Mouse (Mus musculus): Measurements from ENCODE around the gene Ifnz. TPM values are rescaled to one million over a fixed set of nuclear protein-coding genes. Genes with fewer than 3 reads are reported as not detected.
A peak's percentile ranks its signal among the peaks of the same experiment; 100 is the strongest.
"Not testable (repeated sequence)": the region's sequence is repeated elsewhere in the genome, so short reads cannot be mapped to it uniquely, and the experiment has no call there.

The Ifnz gene
- polyA plus RNA-seq, 1 experiment from 2014 or later, result not detected

DNA sequence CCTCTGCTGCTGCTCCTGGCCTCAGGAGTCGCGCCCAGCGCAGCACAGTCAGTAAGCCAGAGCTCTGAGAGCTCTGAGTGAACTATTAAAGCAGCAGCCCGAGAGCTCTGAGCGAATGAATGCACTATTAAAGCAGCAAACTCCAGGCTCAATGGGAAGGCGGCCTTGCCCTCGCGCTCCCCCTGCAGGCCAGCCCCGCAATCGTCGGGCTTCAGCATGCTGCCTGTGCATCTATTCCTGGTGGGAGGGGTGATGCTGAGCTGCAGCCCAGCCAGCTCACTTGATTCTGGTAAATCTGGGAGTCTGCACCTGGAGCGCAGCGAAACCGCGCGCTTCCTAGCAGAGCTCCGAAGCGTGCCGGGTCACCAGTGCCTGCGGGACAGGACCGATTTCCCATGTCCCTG is 24.3 kb upstream of the Ifnz start:
- 1% methylated on average over 19 of the region's 21 CpGs for WGBS
- ATAC-seq (ENCODE audit: low FRiP score) (peak; percentile 100), DNase-seq (ENCODE audit: low spot score) (peak; percentile 80)
- not testable (repeated sequence) for H3K9me3 ChIP-seq (ENCODE audit: control insufficient read depth, low read length); H3K27me3 ChIP-seq (ENCODE audit: control insufficient read depth, insufficient read depth, low read length); H3K4me1 ChIP-seq (replicated peaks; ENCODE audit: control insufficient read depth, insufficient read depth, low read length); H3K36me3 ChIP-seq (replicated peaks; ENCODE audit: control insufficient read depth, insufficient read depth)
- Histone ChIP-seq H3K27ac (peak overlapping the region; percentile 70), H3K9ac (peak overlapping the region; percentile 61), H3K4me3 (replicated peaks; ENCODE audit: low read length) (peak overlapping the region; percentile 35), H3K4me2 (replicated peaks) (peak overlapping the region; percentile 66)

- H3K36me3 ChIP-seq (replicated peaks; ENCODE audit: control insufficient read depth, insufficient read depth); H3K27ac ChIP-seq; H3K9ac ChIP-seq; H3K9me3 ChIP-seq (ENCODE audit: control insufficient read depth, low read length); H3K4me2 ChIP-seq (replicated peaks); H3K4me1 ChIP-seq (replicated peaks; ENCODE audit: control insufficient read depth, insufficient read depth, low read length); H3K27me3 ChIP-seq (ENCODE audit: control insufficient read depth, insufficient read depth, low read length); ATAC-seq (ENCODE audit: low FRiP score); DNase-seq (ENCODE audit: low spot score); H3K4me3 ChIP-seq (replicated peaks; ENCODE audit: low read length): not testable (repeated sequence)
- 83% methylated on average over 9 of the region's 9 CpGs for WGBS
Observed at GRCm38 (mm10) chr4:88758751-88759150, 23.2 kb upstream of the Ifnz start.

GRCm38 (mm10) chr4:88759610-88760268 is 22.2 kb upstream of the Ifnz start, which contains the start of gene Gm13283:
Gene Gm13283, plus strand, starts transcription at chr4:88760119.
- not testable (repeated sequence) for H3K27me3 ChIP-seq (ENCODE audit: control insufficient read depth, insufficient read depth, low read length); ATAC-seq (ENCODE audit: low FRiP score); H3K36me3 ChIP-seq (replicated peaks; ENCODE audit: control insufficient read depth, insufficient read depth); H3K9ac ChIP-seq; H3K9me3 ChIP-seq (ENCODE audit: control insufficient read depth, low read length); DNase-seq (ENCODE audit: low spot score); H3K27ac ChIP-seq; H3K4me1 ChIP-seq (replicated peaks; ENCODE audit: control insufficient read depth, insufficient read depth, low read length)
- WGBS, result 26% methylated on average over 7 of the region's 14 CpGs
- peak within 1 kb of the TSS; percentile 60 for H3K4me2 ChIP-seq (replicated peaks)
- H3K4me3 ChIP-seq (replicated peaks; ENCODE audit: low read length), result peak within 1 kb of the TSS; percentile 22

DNA sequence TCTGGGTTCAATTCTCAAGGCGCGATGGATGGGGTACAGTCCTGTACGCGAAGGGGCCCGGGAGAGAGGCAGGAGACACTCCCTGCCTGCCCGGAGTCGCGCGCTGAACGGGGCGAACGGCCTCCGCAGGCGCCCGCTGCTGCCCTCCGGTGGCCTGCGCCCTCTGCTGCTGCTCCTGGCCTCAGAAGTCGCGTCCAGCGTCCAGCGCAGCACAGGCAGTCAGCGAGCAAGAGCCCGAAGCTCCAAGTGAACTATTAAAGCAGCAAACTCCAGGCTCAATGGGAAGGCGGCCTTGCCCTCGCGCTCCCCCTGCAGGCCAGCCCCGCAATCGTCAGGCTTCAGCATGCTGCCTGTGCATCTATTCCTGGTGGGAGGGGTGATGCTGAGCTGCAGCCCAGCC is 21.5 kb upstream of the Ifnz start:
- 0% methylated on average over 14 of the region's 28 CpGs for WGBS
- H3K4me1 ChIP-seq (replicated peaks; ENCODE audit: control insufficient read depth, insufficient read depth, low read length); H3K27me3 ChIP-seq (ENCODE audit: control insufficient read depth, insufficient read depth, low read length); ATAC-seq (ENCODE audit: low FRiP score); H3K9ac ChIP-seq; H3K27ac ChIP-seq; H3K9me3 ChIP-seq (ENCODE audit: control insufficient read depth, low read length); H3K36me3 ChIP-seq (replicated peaks; ENCODE audit: control insufficient read depth, insufficient read depth): not testable (repeated sequence)
- DNase-seq (ENCODE audit: low spot score), result peak; percentile 47
- H3K4me2 ChIP-seq (replicated peaks), result peak overlapping the region; percentile 60
- H3K4me3 ChIP-seq (replicated peaks; ENCODE audit: low read length), result peak overlapping the region; percentile 22

- H3K4me1 ChIP-seq (replicated peaks; ENCODE audit: control insufficient read depth, insufficient read depth, low read length); H3K27ac ChIP-seq; H3K4me3 ChIP-seq (replicated peaks; ENCODE audit: low read length); ATAC-seq (ENCODE audit: low FRiP score); DNase-seq (ENCODE audit: low spot score); H3K4me2 ChIP-seq (replicated peaks); H3K9ac ChIP-seq; H3K36me3 ChIP-seq (replicated peaks; ENCODE audit: control insufficient read depth, insufficient read depth); H3K9me3 ChIP-seq (ENCODE audit: control insufficient read depth, low read length); H3K27me3 ChIP-seq (ENCODE audit: control insufficient read depth, insufficient read depth, low read length): not testable (repeated sequence)
- WGBS, result 80% methylated on average over 6 of the region's 8 CpGs
Observed at GRCm38 (mm10) chr4:88761776-88762175, 20.2 kb upstream of the Ifnz start.

- not testable (repeated sequence) for H3K9me3 ChIP-seq (ENCODE audit: control insufficient read depth, low read length); H3K4me3 ChIP-seq (replicated peaks; ENCODE audit: low read length); H3K9ac ChIP-seq; ATAC-seq (ENCODE audit: low FRiP score); H3K4me1 ChIP-seq (replicated peaks; ENCODE audit: control insufficient read depth, insufficient read depth, low read length); H3K27ac ChIP-seq; H3K4me2 ChIP-seq (replicated peaks); H3K36me3 ChIP-seq (replicated peaks; ENCODE audit: control insufficient read depth, insufficient read depth); H3K27me3 ChIP-seq (ENCODE audit: control insufficient read depth, insufficient read depth, low read length); DNase-seq (ENCODE audit: low spot score)
- WGBS, result 55% methylated on average over 9 of the region's 9 CpGs
Observed at GRCm38 (mm10) chr4:88762341-88762740, 19.6 kb upstream of the Ifnz start.

- peak overlapping the region; percentile 31 for H3K4me3 ChIP-seq (replicated peaks; ENCODE audit: low read length)
- H3K36me3 ChIP-seq (replicated peaks; ENCODE audit: control insufficient read depth, insufficient read depth); H3K9me3 ChIP-seq (ENCODE audit: control insufficient read depth, low read length); H3K27ac ChIP-seq; H3K27me3 ChIP-seq (ENCODE audit: control insufficient read depth, insufficient read depth, low read length); ATAC-seq (ENCODE audit: low FRiP score); H3K4me1 ChIP-seq (replicated peaks; ENCODE audit: control insufficient read depth, insufficient read depth, low read length); H3K9ac ChIP-seq: not testable (repeated sequence)
- peak; percentile 56 for DNase-seq (ENCODE audit: low spot score)
- H3K4me2 ChIP-seq (replicated peaks), result peak overlapping the region; percentile 56
- 4% methylated on average over 22 of the region's 42 CpGs for WGBS
Observed at GRCm38 (mm10) chr4:88763384-88764018, 18.4 kb upstream of the Ifnz start.

GRCm38 (mm10) chr4:88773534-88773933 is 8.4 kb upstream of the Ifnz start, which contains the start of gene Gm13290:
Gene Gm13290, plus strand, starts transcription at chr4:88773834.
- H3K4me3 ChIP-seq (replicated peaks; ENCODE audit: low read length); DNase-seq (ENCODE audit: low spot score); H3K9ac ChIP-seq; ATAC-seq (ENCODE audit: low FRiP score); H3K36me3 ChIP-seq (replicated peaks; ENCODE audit: control insufficient read depth, insufficient read depth); H3K27ac ChIP-seq; H3K4me2 ChIP-seq (replicated peaks); H3K9me3 ChIP-seq (ENCODE audit: control insufficient read depth, low read length); H3K27me3 ChIP-seq (ENCODE audit: control insufficient read depth, insufficient read depth, low read length); H3K4me1 ChIP-seq (replicated peaks; ENCODE audit: control insufficient read depth, insufficient read depth, low read length): not testable (repeated sequence)
- WGBS, result no CpG with 5 or more reads among the region's 32 CpGs

DNA sequence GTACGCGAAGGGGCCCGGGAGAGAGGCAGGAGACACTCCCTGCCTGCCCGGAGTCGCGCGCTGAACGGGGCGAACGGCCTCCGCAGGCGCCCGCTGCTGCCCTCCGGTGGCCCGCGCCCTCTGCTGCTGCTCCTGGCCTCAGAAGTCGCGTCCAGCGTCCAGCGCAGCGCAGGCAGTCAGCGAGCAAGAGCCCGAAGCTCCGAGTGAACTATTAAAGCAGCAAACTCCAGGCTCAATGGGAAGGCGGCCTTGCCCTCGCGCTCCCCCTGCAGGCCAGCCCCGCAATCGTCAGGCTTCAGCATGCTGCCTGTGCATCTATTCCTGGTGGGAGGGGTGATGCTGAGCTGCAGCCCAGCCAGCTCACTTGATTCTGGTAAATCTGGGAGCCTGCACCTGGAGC is 5.3 kb upstream of the Ifnz start, which contains the start of gene Gm13289:
TSS of gene Gm13289 (plus strand) at position 301 of the 400 bp plus-strand sequence.
- H3K27me3 ChIP-seq (ENCODE audit: control insufficient read depth, insufficient read depth, low read length); H3K36me3 ChIP-seq (replicated peaks; ENCODE audit: control insufficient read depth, insufficient read depth); H3K4me2 ChIP-seq (replicated peaks); H3K9me3 ChIP-seq (ENCODE audit: control insufficient read depth, low read length); ATAC-seq (ENCODE audit: low FRiP score); H3K4me1 ChIP-seq (replicated peaks; ENCODE audit: control insufficient read depth, insufficient read depth, low read length); DNase-seq (ENCODE audit: low spot score); H3K9ac ChIP-seq; H3K4me3 ChIP-seq (replicated peaks; ENCODE audit: low read length); H3K27ac ChIP-seq: not testable (repeated sequence)
- WGBS, result no CpG with 5 or more reads among the region's 29 CpGs
